Mouse (Mus musculus): Measurements from ENCODE around the gene Mt4. TPM values are rescaled to one million over a fixed set of nuclear protein-coding genes. Genes with fewer than 3 reads are reported as not detected.
"Not testable (repeated sequence)": the region's sequence is repeated elsewhere in the genome, so short reads cannot be mapped to it uniquely, and the experiment has no call there.

The Mt4 gene
- polyA plus RNA-seq, 1 experiment = not detected

GRCm38 (mm10) chr8:94132096-94132495, 4.9 kb upstream of the Mt4 start:
- no peak for TF ChIP-seq CTCF (IDR thresholded peaks at IDR 0.05; ENCODE audit: extremely low read depth, insufficient read depth, insufficient read length, insufficient replicate concordance)
- no peak for TF ChIP-seq POLR2A (IDR thresholded peaks at IDR 0.05; ENCODE audit: low read depth, low read length)
- 31% methylated on average over 5 of the region's 5 CpGs for WGBS

GRCm38 (mm10) chr8:94134601-94135000, 2.4 kb upstream of the Mt4 start:
- not testable (repeated sequence) for H3K27ac ChIP-seq (ENCODE audit: insufficient read depth, low read length); H3K36me3 ChIP-seq (ENCODE audit: control insufficient read depth, insufficient read depth, low read length); DNase-seq (ENCODE audit: low read depth in 1 of 2, low spot score in 2 of 2); H3K4me1 ChIP-seq (ENCODE audit: control insufficient read depth, insufficient read depth, insufficient read length); H3K4me3 ChIP-seq (ENCODE audit: extremely low read depth, insufficient read depth, insufficient read length); H3K27me3 ChIP-seq (ENCODE audit: control insufficient read depth, insufficient read depth, low read length)
- 24% methylated on average over 3 of the region's 3 CpGs for WGBS

More at GRCm38 (mm10) chr8:94132096-94132495, 4.9 kb upstream of the Mt4 start:
- Histone ChIP-seq H3K27ac (ENCODE audit: insufficient read depth, low read length) (no peak overlapping the region), H3K4me3 (ENCODE audit: extremely low read depth, insufficient read depth, insufficient read length) (no peak overlapping the region), H3K4me1 (ENCODE audit: control insufficient read depth, insufficient read depth, insufficient read length) (no peaks in the 10 kb centered on the region), H3K36me3 (ENCODE audit: control insufficient read depth, insufficient read depth, low read length) (no peaks in the 10 kb centered on the region), H3K27me3 (ENCODE audit: control insufficient read depth, insufficient read depth, low read length) (no peaks in the 10 kb centered on the region)
- DNase-seq (ENCODE audit: low read depth in 1 of 2, low spot score in 2 of 2) = no peak

GRCm38 (mm10) chr8:94135556-94135955, 1.4 kb upstream of the Mt4 start:
- H3K4me3 ChIP-seq (ENCODE audit: extremely low read depth, insufficient read depth, insufficient read length) = no peak overlapping the region
- WGBS = 82% methylated on average over 6 of the region's 6 CpGs

GRCm38 (mm10) chr8:94136192-94136591, 805 bp upstream of the Mt4 start:
- Histone ChIP-seq H3K36me3 (ENCODE audit: control insufficient read depth, insufficient read depth, low read length) (no peaks in the 10 kb centered on the region), H3K4me1 (ENCODE audit: control insufficient read depth, insufficient read depth, insufficient read length) (no peaks in the 10 kb centered on the region), H3K4me3 (ENCODE audit: extremely low read depth, insufficient read depth, insufficient read length) (no peak overlapping the region), H3K27me3 (ENCODE audit: control insufficient read depth, insufficient read depth, low read length) (no peaks in the 10 kb centered on the region), H3K27ac (ENCODE audit: insufficient read depth, low read length) (no peak overlapping the region)
- TF ChIP-seq POLR2A (IDR thresholded peaks at IDR 0.05; ENCODE audit: low read depth, low read length) = no peak
- TF ChIP-seq CTCF (IDR thresholded peaks at IDR 0.05; ENCODE audit: extremely low read depth, insufficient read depth, insufficient read length, insufficient replicate concordance) = no peak
- WGBS = 86% methylated on average over 7 of the region's 7 CpGs
- no peak for DNase-seq (ENCODE audit: low read depth in 1 of 2, low spot score in 2 of 2)

More at GRCm38 (mm10) chr8:94135556-94135955, 1.4 kb upstream of the Mt4 start:
- Histone ChIP-seq H3K4me1 (ENCODE audit: control insufficient read depth, insufficient read depth, insufficient read length) (no peaks in the 10 kb centered on the region), H3K27me3 (ENCODE audit: control insufficient read depth, insufficient read depth, low read length) (no peaks in the 10 kb centered on the region), H3K36me3 (ENCODE audit: control insufficient read depth, insufficient read depth, low read length) (no peaks in the 10 kb centered on the region), H3K27ac (ENCODE audit: insufficient read depth, low read length) (no peak overlapping the region)
- DNase-seq (ENCODE audit: low read depth in 1 of 2, low spot score in 2 of 2) = no peak
- TF ChIP-seq CTCF (IDR thresholded peaks at IDR 0.05; ENCODE audit: extremely low read depth, insufficient read depth, insufficient read length, insufficient replicate concordance) = no peak
- TF ChIP-seq POLR2A (IDR thresholded peaks at IDR 0.05; ENCODE audit: low read depth, low read length) = no peak

GRCm38 (mm10) chr8:94140266-94140795, 3.3 kb downstream of the Mt4 start:
- Histone ChIP-seq H3K27me3 (ENCODE audit: control insufficient read depth, insufficient read depth, low read length) (no peaks in the 10 kb centered on the region), H3K27ac (ENCODE audit: insufficient read depth, low read length) (no peak overlapping the region), H3K4me1 (ENCODE audit: control insufficient read depth, insufficient read depth, insufficient read length) (no peaks in the 10 kb centered on the region), H3K4me3 (ENCODE audit: extremely low read depth, insufficient read depth, insufficient read length) (no peak overlapping the region), H3K36me3 (ENCODE audit: control insufficient read depth, insufficient read depth, low read length) (no peaks in the 10 kb centered on the region)
- TF ChIP-seq CTCF (IDR thresholded peaks at IDR 0.05; ENCODE audit: extremely low read depth, insufficient read depth, insufficient read length, insufficient replicate concordance) = no peak
- TF ChIP-seq POLR2A (IDR thresholded peaks at IDR 0.05; ENCODE audit: low read depth, low read length) = no peak
- 80% methylated on average over 4 of the region's 4 CpGs for WGBS
- no peak for DNase-seq (ENCODE audit: low read depth in 1 of 2, low spot score in 2 of 2)

GRCm38 (mm10) chr8:94148236-94148635, 11.2 kb downstream of the Mt4 start:
- WGBS = 56% methylated on average over 5 of the region's 5 CpGs
- H3K36me3 ChIP-seq (ENCODE audit: control insufficient read depth, insufficient read depth, low read length) = no peaks in the 10 kb centered on the region
- no peaks in the 10 kb centered on the region; the same call in 1 of the 2 replicates for H3K4me1 ChIP-seq (ENCODE audit: control insufficient read depth, insufficient read depth, insufficient read length)
- no peak for DNase-seq (ENCODE audit: low read depth in 1 of 2, low spot score in 2 of 2)
- no peak overlapping the region for H3K4me3 ChIP-seq (ENCODE audit: extremely low read depth, insufficient read depth, insufficient read length)
- H3K27me3 ChIP-seq (ENCODE audit: control insufficient read depth, insufficient read depth, low read length) = no peaks in the 10 kb centered on the region; the same call in 1 of the 2 replicates
- no peak overlapping the region for H3K27ac ChIP-seq (ENCODE audit: insufficient read depth, low read length)
- TF ChIP-seq POLR2A (IDR thresholded peaks at IDR 0.05; ENCODE audit: low read depth, low read length) (no peak), CTCF (IDR thresholded peaks at IDR 0.05; ENCODE audit: extremely low read depth, insufficient read depth, insufficient read length, insufficient replicate concordance) (no peak)

GRCm38 (mm10) chr8:94150925-94151324, 13.9 kb downstream of the Mt4 start:
- Histone ChIP-seq H3K4me3 (ENCODE audit: extremely low read depth, insufficient read depth, insufficient read length) (no peak overlapping the region), H3K4me1 (ENCODE audit: control insufficient read depth, insufficient read depth, insufficient read length) (no peaks in the 10 kb centered on the region; the same call in 1 of the 2 replicates), H3K36me3 (ENCODE audit: control insufficient read depth, insufficient read depth, low read length) (no peaks in the 10 kb centered on the region), H3K27me3 (ENCODE audit: control insufficient read depth, insufficient read depth, low read length) (no peaks in the 10 kb centered on the region; the same call in 1 of the 2 replicates), H3K27ac (ENCODE audit: insufficient read depth, low read length) (no peak overlapping the region)
- WGBS = 44% methylated on average over 5 of the region's 5 CpGs
- no peak for DNase-seq (ENCODE audit: low read depth in 1 of 2, low spot score in 2 of 2)
- TF ChIP-seq POLR2A (IDR thresholded peaks at IDR 0.05; ENCODE audit: low read depth, low read length) (no peak), CTCF (IDR thresholded peaks at IDR 0.05; ENCODE audit: extremely low read depth, insufficient read depth, insufficient read length, insufficient replicate concordance) (no peak)
